Mouse (Mus musculus) testis, adult 2 months (tissue): ENCODE measurements at regions not wholly inside any gene's neighbourhood (a gene's known extent, or its start where the extent isn't known, plus 50 kb on each side); places are given as distances from the start of the nearest gene placed in this dataset.

ENCODE experiments used
- CTCF ChIP-seq: fragments of 200-500 bp; IDR thresholded peaks from 2 replicates; pipeline ENCODE4 v1.5.1; 2012; ENCODE audit warnings: low read depth, mild to moderate bottlenecking, inconsistent platforms, low read length, moderate library complexity; ENCODE audit not compliant: control insufficient read depth, insufficient read depth, insufficient replicate concordance
- POLR2A ChIP-seq: fragments of 200-500 bp; IDR thresholded peaks from 2 replicates; pipeline ENCODE4 v1.6.1; 2012; ENCODE audit warnings: low read depth, mild to moderate bottlenecking, inconsistent platforms, low read length, moderate library complexity; ENCODE audit not compliant: control insufficient read depth

GRCm38 (mm10) chr14:25263121-25263520, 195.9 kb upstream of the Zmiz1 start:
- TF ChIP-seq CTCF (no peak), POLR2A (no peak)
